Mouse (Mus musculus): ENCODE measurements around the gene Mex3a.
A peak's percentile ranks its signal among the peaks of the same experiment; 100 is the strongest.

Gene Mex3a

GRCm38 (mm10) chr3:88527565-88527964 is 4.6 kb upstream of the Mex3a start:
- DNase-seq (ENCODE audit: low read depth, low spot score) = no peak

DNA sequence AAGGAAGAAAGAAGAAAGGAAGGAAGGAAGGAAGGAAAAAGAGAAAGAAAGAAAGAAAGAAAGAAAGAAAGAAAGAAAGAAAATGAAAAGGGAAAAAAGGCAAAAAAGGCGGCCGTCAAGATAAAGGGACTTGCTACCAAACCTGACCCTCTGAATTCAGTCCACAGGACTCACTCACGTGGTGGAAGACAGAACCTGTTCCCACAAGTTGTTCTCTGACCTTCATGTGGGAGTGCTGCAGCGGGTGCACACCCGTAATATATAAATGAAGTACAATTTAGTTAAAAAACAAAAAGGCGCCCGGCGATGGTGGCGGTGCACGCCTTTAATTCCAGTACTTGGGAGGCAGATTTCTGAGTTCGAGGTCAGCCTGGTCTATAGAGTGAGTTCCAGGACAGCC is 3.5 kb upstream of the Mex3a start:
- DNase-seq (ENCODE audit: low read depth, low spot score) = no peak

- no peak for DNase-seq (ENCODE audit: low read depth, low spot score)
These were observed 2.8 kb upstream of the Mex3a start for GRCm38 (mm10) chr3:88529204-88530000.

GRCm38 (mm10) chr3:88530082-88530864 is 1.9 kb upstream of the Mex3a start:
- DNase-seq (ENCODE audit: low read depth, low spot score) = no peak

- no peak for DNase-seq (ENCODE audit: low read depth, low spot score)
These were observed 572 bp upstream of the Mex3a start for GRCm38 (mm10) chr3:88531348-88532298.

- DNase-seq (ENCODE audit: low read depth, low spot score) = no peak
These were observed 705 bp downstream of the Mex3a start for GRCm38 (mm10) chr3:88532689-88533511.

DNA sequence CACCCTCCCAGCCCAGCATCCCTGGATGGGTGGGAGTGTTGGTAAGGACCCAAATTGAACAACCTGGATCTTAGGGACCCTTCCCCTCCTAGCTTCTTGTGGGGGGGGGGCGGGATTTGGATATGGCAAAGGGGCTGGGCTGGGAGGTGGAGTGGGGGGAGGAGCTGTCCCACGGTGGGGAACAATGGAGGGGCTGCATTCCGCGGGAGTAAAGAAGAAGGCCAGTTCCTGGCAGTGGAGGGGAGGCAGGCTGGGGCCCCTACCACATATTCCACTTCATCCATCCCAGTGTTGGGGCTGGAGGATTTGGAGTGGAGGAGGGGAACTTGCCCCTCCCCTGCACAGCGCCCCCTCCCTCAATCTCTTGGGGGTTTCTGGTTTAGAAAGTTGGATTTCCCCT is 1.5 kb downstream of the Mex3a start:
- DNase-seq (ENCODE audit: low read depth, low spot score) = no peak

DNA sequence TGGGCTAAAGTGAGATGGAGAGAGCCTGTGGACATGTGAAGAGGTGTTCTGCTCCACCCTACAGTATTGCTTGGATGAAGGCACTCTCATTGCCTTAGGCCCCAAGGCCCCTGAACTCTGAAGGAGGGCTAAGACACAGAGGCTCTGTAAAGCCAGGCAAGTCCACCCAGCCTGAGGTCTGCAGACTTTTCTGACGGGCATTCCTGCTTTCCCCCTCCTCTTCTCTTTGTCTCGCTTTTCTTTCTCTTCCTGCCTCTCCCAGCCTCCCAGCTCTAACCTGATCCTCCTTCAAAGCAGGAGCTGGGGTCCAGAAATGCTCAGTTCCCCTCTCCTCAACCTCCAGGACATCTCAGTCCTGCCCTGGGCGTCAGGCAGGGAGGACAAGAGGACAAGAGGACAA is 2.8 kb downstream of the Mex3a start:
- DNase-seq (ENCODE audit: low read depth, low spot score) = no peak

DNA sequence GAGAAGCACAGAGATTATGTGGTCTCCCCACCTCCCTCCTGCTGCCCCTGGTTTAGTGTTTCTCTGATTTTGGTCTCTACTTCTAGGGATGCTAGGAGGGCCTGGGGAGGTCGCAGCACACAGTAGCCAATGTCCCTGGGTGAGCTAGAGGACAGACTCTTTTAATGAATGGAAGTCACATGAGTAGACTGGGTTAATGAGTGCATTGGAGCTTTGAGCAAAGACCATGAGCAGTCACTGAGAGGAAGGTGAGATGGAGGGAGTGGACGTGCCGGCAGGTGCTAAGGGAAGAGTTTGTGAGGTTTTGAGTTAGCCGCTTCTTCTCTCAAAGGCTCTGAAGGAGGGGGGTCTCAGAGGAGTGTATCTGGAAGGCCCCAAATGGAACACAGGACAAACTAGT is 3.3 kb downstream of the Mex3a start:
- DNase-seq (ENCODE audit: low read depth, low spot score) = no peak

DNA sequence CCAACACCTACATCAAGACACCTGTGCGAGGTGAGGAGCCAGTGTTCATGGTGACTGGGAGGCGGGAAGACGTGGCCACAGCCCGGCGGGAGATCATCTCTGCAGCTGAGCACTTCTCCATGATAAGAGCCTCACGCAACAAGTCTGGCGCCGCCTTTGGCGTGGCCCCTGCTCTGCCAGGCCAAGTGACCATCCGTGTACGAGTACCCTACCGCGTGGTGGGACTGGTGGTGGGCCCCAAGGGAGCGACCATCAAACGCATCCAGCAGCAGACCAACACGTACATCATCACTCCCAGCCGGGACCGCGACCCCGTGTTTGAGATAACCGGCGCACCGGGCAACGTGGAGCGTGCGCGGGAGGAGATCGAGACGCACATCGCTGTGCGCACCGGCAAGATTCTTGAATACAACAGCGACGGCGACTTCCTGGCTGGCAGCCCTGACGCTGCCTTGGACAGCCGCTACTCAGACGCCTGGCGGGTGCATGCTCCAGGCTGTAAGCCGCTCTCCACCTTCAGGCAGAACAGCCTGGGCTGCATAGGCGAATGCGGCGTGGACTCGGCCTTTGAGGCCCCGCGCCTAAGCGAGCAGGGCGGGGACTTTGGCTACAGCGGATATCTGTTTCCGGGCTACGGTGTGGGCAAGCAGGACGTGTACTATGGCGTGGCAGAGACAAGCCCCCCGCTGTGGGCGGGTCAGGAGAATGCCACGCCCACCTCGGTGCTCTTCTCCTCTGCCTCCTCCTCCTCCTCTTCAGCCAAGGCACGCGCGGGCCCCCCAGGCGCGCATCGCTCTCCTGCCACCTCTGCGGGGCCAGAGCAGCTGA is 4.1 kb downstream of the Mex3a start:
- DNase-seq (ENCODE audit: low read depth, low spot score) = peak; percentile 79

DNA sequence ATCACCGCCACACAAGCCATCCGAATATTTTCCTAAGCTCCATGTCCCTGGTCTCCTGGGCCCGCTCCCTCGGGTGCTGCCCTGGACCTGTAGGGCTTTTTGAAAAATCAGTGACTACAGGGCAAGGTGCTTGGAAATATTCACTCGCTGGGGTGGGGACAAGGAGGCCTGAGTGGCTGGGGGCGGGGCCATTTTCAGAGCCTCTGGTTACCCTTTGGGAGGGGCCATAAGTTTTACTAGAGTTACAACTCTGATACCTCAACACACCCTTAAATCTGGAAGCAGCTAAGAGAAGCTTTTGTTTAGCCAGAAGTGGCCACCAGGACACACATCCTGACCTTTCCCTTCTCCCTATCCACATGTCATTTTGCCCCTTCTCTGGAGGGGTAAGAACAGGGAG is 5.0 kb downstream of the Mex3a start:
- DNase-seq (ENCODE audit: low read depth, low spot score) = no peak

GRCm38 (mm10) chr3:88538271-88539145 is 6.3 kb downstream of the Mex3a start:
- no peak for DNase-seq (ENCODE audit: low read depth, low spot score)

DNA sequence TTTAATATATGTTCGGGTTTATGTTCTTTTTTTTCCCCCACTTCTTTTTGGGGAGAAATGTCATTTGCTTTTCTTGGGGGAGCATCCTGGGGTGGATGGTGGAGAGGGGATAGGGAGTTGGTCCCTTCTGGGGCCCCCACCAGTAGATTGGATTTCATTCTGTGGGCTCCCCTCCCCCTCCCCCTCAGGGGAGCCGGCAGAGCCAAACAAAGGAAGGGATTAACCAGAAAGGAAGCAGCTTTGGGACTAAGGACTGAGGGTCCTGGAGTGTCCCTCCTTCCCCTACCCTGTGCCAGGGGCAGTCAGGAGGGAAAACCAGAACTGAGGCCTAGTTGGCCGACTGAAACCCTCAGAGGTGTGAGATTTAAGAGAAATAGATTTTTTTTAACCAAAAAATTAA is 7.2 kb downstream of the Mex3a start:
- no peak for DNase-seq (ENCODE audit: low read depth, low spot score)

DNA sequence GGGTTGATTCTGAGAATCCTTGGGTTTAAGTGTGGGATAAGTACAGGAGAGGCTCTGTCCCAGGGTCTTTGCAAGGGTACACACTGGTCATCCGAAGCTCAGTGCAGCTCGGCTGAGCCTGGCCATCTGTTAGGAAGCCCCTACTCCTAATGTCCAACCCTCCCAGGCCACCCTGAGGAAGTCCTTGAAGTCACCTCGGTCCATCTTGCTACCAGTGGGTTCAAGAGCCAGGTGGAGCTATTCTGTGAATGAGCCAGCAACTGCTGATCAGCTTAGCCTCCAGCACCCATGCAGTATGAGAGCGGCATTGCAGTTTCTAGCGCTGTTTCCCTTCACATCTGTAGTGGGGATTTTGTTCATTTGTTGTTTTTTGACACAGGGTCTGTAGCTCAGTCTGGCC is 7.9 kb downstream of the Mex3a start:
- DNase-seq (ENCODE audit: low read depth, low spot score) = no peak

DNA sequence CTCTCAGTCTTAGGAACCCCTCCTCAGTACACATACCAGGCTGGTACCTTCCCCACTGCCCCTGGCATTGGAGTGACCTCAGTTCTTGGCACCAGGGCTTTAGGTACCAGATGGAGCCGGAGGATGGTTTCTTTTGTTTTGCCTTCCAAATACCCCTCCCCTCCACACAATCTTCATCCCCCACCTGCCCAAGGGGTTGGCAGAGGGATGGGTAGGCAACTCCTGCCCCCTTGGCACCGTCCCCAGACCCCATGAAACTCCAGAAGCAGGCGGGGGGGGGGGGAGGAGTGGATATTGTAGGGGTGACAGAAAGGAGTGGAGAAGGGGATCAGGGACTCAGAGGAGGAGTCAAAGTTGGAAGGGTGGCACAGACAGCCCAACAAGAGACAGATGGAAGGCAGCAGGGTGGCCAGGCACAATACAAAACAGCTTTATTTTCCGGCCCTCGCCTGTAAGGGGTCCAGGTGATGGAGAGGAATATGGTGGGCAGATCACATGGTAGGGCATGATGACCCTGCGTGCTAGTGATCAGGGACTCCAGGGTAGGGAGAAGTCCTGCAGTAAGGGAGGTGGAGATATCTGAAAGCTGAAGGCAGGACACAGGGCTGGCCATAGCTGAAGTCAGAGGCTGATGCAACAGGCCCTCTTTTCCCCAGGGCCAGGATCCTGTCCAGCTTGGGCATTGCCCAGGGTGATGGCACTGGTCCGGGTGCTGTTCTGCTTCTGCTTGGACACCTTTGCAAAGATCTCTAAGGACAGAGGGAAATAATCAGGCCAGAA is 9.6 kb downstream of the Mex3a start:
- no peak for DNase-seq (ENCODE audit: low read depth, low spot score)

GRCm38 (mm10) chr3:88542486-88542885 is 10.3 kb downstream of the Mex3a start:
- DNase-seq (ENCODE audit: low read depth, low spot score) = no peak

- DNase-seq (ENCODE audit: low read depth, low spot score) = no peak
These were observed 11.0 kb downstream of the Mex3a start for GRCm38 (mm10) chr3:88543174-88543573.

- DNase-seq (ENCODE audit: low read depth, low spot score) = no peak
These were observed 11.6 kb downstream of the Mex3a start for GRCm38 (mm10) chr3:88543651-88544410.

Data from skeletal muscle tissue, adult 2 months (tissue).